Mouse (Mus musculus) thymus, postnatal 10 days (tissue): ENCODE measurements at regions not wholly inside any gene's neighbourhood (a gene's known extent, or its start where the extent isn't known, plus 50 kb on each side); places are given as distances from the start of the nearest gene placed in this dataset.
A peak's percentile ranks its signal among the peaks of the same experiment; 100 is the strongest.

Experiments
- DNase-seq, 2 experiments: peaks; one replicate each; pipeline ENCODE4 v3.0.0; 2021; ENCODE audit warnings: low spot score in 2 of 2

DNA sequence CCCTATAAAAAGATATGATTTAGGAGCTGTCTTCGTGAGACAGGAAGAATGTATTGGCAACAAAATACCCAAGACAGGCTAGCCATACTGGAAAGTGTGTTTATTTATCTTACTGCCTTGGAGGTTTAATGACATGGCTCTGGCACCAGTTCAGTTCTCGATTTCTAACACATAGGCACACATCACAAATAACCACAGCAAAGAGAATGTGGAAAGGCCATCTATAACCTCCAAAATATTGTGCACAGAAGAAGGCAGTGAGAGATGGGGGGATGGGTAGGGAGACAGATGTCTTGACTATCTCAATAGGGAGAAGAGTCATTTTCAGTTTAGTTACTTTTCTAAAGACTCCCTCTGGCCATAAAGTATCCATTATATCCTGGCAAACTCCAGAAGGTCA, 90.5 kb downstream of the Minar1 start:
- DNase-seq = no peak

DNA sequence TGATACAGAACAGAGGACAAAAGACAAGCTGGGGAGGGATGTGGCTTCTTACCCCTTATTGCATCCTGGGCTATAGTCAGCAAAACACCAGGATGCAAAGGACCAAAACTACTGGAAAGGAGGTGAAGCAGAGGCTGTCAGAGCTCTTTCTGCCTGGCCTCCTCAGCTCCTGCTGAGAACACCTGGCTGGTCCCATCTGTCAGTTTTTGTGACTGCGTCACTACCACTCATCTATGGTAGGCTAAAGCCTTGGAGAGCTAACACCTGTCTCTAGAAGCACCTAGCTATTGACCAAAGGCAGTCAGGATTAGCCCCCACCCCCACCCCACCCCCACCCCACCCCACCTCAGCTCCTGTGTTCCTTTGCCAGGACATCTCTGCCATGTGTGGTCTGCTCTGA, 98.8 kb downstream of the Minar1 start:
- DNase-seq = no peak

DNA sequence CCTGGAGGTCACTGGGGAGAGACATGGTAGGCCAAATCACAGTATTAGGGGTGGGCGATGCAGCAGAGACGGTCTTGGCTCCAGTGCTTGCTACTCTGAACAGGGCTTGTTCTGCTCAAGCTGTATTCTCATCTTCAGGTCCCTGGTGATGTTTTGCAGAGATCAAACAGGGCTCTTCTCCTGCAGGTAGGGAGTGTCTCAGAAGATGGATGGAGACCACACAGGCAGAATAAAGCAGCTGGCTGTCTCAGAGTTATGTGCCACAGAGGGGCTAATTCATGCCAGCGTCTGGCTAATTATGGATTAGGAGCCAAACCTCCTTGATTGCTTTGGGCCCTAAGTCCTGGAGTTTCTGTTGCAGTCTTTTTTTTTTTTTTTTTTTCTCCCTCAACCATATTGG, 99.2 kb downstream of the Minar1 start:
- DNase-seq = no peak

DNA sequence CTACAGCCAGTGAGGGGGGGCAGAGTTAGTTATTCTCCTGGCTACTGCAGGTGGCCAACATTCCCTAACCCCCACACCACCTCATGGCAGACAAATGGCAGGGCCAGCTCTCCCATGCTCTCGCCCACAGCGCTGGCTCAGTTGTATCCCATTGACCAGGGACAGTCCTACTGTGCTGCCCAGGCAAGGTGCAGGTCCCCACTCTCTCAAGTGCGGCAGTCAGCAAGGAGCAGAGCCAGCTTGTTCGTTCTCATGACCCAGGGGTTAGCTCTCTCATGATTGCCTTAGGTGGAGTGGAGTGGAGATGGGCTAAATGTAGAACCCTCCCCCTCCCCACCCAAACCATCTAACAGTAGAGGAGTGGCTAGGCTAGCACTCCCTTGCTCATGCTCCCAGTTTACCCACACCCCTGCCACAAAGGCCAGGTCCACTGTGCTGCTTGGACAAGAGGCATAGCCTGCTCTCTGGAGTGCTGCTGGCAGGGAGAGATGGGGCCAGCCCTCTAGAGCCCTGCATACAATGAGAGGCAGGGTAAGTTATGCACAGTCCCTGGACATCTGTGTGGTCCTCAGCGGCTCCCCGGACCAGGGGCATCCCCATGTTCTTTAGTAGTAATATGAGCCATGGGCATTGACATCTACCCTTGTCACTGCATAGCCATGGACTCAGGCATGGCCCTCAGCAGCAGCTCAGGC, 114.4 kb downstream of the Minar1 start:
- DNase-seq = no peak

DNA sequence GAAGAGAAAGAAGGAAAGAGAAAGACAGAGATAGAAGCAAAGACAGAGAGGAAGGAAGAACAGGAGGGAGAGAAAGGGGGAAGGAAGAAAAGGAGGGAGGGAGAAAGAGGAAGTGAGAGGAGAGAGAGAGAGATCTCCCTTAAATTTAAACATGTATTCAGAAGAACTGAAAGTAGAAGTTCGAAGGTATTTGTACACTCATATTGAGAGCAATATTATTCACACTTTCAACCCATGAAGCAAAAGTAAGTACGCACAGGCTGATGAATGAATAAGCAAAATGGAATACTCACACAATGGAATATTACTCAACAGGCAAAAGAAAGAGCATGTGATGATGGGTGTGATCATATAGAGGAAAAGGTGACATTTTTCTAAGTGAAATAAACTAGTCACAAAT, 120.8 kb downstream of the Minar1 start:
- DNase-seq = no peak

DNA sequence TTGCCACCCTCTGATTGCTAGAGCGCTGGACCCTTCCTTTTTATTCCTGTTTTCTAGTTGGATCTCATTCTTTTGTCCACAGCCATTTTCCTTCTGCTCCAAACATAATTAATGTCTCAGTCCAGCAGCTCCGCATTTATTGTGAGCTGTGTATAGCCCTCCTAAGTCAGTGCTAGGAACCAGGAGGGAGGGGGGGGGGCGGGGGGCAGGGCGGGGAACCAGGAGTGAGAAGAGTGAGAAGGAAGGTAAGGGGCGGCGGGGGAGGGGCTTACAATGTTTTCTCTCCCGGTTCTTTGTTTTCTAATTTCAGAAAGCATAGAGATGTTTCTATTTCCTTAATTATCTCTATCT, 125.6 kb downstream of the Minar1 start:
- no peak for DNase-seq

DNA sequence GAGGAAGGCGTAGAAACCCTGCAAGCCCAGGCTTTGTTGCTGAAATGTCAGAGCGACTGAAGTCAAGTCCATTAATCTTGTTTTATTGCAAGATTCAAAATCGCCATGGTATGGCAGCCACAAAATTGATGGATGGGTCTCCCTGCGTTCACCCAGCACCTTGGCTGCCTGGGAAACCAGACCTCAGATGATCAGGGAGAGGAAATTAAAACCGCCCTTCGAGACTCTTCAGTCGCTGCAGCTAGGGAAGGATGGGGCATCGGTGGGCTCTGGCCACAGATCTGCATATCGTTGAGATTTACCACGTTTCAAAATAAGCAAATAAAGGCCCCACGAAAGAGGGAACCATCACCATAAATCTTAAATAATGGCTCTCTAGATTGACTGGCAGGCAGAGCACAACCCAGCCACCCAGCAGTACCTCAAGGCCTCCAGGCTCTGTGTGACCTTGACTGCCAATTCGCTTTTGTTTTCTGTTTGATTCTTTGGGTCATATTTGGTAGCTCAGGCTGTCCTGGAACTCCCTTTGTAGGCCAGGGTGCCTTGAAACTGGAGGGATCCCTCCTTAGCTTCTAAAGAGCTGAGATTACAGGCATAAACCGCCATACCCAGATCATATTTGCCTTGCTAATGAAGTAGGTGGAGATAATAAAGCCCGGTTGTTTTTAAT, 126.1 kb downstream of the Minar1 start:
- no peak for DNase-seq

DNA sequence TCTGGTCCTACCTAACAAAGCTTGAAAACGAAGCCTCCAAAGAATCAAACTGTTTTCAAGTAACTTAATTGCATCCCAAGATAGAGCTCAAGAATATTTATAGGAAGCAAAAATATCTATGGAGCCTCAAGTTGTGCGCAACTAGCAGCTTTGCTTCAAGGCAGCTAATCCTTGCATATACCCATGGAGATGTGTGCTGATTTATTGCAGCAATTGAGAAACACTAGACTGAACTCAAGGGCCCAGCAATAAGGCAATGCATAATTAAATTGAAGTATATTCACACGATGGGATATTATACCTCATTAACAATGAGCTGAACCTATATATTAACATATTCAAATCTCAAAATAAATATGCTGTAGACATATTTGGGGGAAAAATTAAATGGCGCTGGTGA, 135.3 kb downstream of the Minar1 start:
- DNase-seq = no peak

DNA sequence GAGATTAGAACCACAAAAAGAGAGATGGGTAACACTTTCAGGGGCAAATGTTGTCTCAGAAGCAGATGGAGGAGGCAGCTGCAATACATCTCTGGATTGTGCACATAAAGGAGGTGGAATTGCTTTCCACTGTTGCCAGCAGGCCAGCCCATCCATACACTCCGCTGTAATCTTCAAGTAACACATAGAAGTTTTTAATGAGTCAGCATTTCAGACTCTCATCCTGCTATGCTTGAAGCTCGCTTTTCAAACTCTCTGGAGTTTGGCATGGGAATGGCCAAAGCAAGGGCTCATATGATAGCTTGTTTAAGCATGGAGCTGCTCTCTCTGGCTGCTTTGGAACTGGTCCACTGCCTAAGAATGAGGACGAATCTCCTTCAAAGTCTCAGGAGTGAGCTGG, 143.5 kb downstream of the Minar1 start:
- no peak for DNase-seq

DNA sequence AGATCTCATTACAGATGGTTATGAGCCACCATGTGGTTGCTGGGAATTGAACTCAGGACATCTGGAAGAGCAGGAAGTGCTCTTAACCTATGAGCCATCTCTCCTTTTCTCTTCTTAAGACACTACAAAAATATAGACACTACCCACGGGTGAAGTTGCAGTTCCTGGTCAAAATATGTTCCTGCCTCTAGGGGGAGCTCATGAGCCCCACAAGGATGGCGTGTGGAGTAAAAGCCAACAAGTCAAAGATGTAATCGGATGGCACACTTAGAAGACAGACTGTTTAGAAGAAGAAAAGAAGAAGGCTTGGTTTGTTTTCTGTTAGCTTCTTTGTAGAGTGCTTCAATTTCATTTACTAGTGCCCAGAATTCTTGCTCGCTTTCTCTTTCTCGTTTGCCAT, 161.7 kb downstream of the Minar1 start:
- DNase-seq = peak in 1 of 2 experiments; percentile 28

DNA sequence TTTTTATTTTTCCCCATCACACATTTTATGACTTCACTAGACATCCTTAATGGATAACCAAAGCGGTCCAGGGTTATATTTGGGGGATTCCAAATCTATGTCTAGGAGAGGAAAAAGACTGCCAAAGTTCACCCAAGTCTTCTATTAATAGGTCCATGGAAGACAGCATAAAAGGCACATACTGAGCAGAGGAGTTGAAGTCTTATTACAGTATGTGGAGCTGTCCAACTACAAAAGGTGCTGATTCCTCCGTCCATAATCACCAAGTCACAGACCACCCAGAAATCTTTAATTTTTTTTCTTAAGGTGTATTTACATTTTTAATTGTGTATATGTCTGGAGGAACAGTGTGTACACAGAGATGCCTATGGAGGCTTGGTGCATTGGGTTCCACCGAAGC, 166.3 kb downstream of the Minar1 start:
- DNase-seq = no peak

DNA sequence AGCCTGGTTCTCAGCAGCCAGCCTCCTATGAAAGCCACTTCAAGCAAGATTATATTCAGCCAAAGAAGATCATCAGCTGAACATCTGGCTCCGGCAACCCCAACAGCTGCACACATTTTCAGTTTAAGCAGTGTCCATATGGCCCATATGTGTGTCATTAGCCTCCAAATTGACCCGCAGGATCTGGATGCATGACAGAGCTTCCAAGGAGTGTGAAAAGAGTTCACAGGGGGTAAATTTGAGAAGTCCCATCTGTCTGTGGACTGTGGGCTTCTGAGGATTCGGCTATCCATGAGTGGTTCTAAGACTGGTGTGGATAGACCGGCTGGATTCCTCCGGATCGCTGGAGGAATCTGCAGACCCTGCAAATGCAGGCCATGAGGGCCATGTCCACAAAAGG, 173.3 kb downstream of the Minar1 start:
- no peak for DNase-seq
